In genomic region chr2:38924571-38924970, GRCm38 (mm10) we compare ENCODE assay signal across 9 mouse cellular contexts. TPM values are rescaled to one million over a fixed set of nuclear protein-coding genes. Genes with fewer than 3 reads are reported as not detected.
DNase-seq lines count a peak whose midpoint lies in the region; ATAC-seq and TF ChIP-seq lines count a peak whose summit lies in the region.
"Had no signal": no experiment of that assay in that cellular context is flagged by ENCODE, and none has a peak within 500 bp of the region (broad histone marks: within the 10 kb centered on the region; RNA-seq: fewer than 3 reads in every experiment).

No protein-coding gene starts in this region.

- no peak overlapping the region for H3K27ac ChIP-seq in heart, embryonic 16.5 days (ENCODE audit: low read length)
- H3K27ac ChIP-seq in intestine, embryonic 14.5 days (ENCODE audit: low read depth): no peak overlapping the region

- DNase-seq in heart, adult 9 months (ENCODE audit: low spot score in 2 of 2): no peak
- DNase-seq in embryo, embryonic 11 days: peak; percentile 42
- no peak for DNase-seq in intestine, embryonic 14.5 days (ENCODE audit: low spot score)
- no peak for DNase-seq in natural killer cell, adult 2 months (ENCODE audit: low spot score in 2 of 2)
- no peak for DNase-seq in gastrocnemius, adult 18-20 months (ENCODE audit: low spot score)
- DNase-seq in layer of hippocampus, adult 9-10 months (ENCODE audit: low spot score): no peak

- TF ChIP-seq POLR2A in myocyte (IDR thresholded peaks at IDR 0.05; ENCODE audit: insufficient read length, low read depth): no peak

- peak overlapping the region; percentile 71 for H3K4me3 ChIP-seq in heart, embryonic 16.5 days (ENCODE audit: low read length)
- H3K4me3 ChIP-seq in intestine, embryonic 14.5 days (ENCODE audit: low read depth, low read length): peak overlapping the region; percentile 71
- peak overlapping the region; percentile 84 for H3K4me3 ChIP-seq in myocyte

- H3ac ChIP-seq in myocyte (ENCODE audit: control insufficient read depth, insufficient read length): no peak overlapping the region

- H3K4me1 ChIP-seq in heart, embryonic 16.5 days (ENCODE audit: control insufficient read depth, insufficient read depth, low read length): 0 out of 2 replicates have a peak, but pooled peaks cover 5% of the 10 kb centered on the region
- peaks cover 7% of the 10 kb centered on the region for H3K4me1 ChIP-seq in intestine, embryonic 14.5 days (replicated peaks; ENCODE audit: control insufficient read depth, insufficient read depth, low read length)

- H3K79me2 ChIP-seq in myocyte (ENCODE audit: control insufficient read depth, insufficient read depth): peaks cover 50% of the 10 kb centered on the region

- peak overlapping the region; percentile 85 for H3K4me2 ChIP-seq in heart, embryonic 16.5 days (ENCODE audit: low read depth, low read length)
- peak overlapping the region; percentile 94 for H3K4me2 ChIP-seq in intestine, embryonic 14.5 days (ENCODE audit: low read length)
- peak overlapping the region; percentile 94 for H3K4me2 ChIP-seq in myocyte (ENCODE audit: low read depth)

- no peak for ATAC-seq in heart, embryonic 16.5 days (replicated peaks; ENCODE audit: extremely low read depth, insufficient read depth, low FRiP score)
- ATAC-seq in intestine, embryonic 14.5 days (replicated peaks; ENCODE audit: low FRiP score, low TSS enrichment, low read depth): no peak

- no peaks in the 10 kb centered on the region for H3K9me3 ChIP-seq in heart, embryonic 16.5 days (replicated peaks; ENCODE audit: control insufficient read depth, low read length)
- H3K9me3 ChIP-seq in intestine, embryonic 14.5 days (ENCODE audit: control insufficient read depth, low read length): no peaks in the 10 kb centered on the region
- H3K9me3 ChIP-seq: G1E had no signal

- no peaks in the 10 kb centered on the region for H3K36me3 ChIP-seq in heart, embryonic 16.5 days (ENCODE audit: control insufficient read depth, insufficient read depth)
- no peaks in the 10 kb centered on the region for H3K36me3 ChIP-seq in intestine, embryonic 14.5 days (ENCODE audit: control insufficient read depth, insufficient read depth, low read length)
- H3K36me3 ChIP-seq in myocyte (ENCODE audit: control insufficient read depth, insufficient read depth): no peaks in the 10 kb centered on the region
- H3K36me3 ChIP-seq: G1E had no signal

- no peak overlapping the region for H3K9ac ChIP-seq in heart, embryonic 16.5 days (ENCODE audit: low read length)
- peak overlapping the region; percentile 59; the same call in 1 of the 2 replicates for H3K9ac ChIP-seq in intestine, embryonic 14.5 days (ENCODE audit: low read length)

- peaks cover 3% of the 10 kb centered on the region; the same call in 1 of the 2 replicates for H3K27me3 ChIP-seq in heart, embryonic 16.5 days (ENCODE audit: control insufficient read depth, insufficient read depth, low read length)
- H3K27me3 ChIP-seq in intestine, embryonic 14.5 days (replicated peaks; ENCODE audit: control insufficient read depth, insufficient read depth, low read length): peaks cover 27% of the 10 kb centered on the region
- no peaks in the 10 kb centered on the region for H3K27me3 ChIP-seq in myocyte (ENCODE audit: control insufficient read depth, insufficient read depth, insufficient read length)

- WGBS in heart, embryonic 16.5 days: 36% methylated on average over 10 of the region's 10 CpGs
- WGBS in intestine, embryonic 14.5 days: 13% methylated on average over 10 of the region's 10 CpGs

TF ChIP-seq in myocyte, 11 proteins besides CTCF, POLR2A, EP300 and RAD21:
- no peak for TF ChIP-seq CEBPB (IDR thresholded peaks at IDR 0.05; ENCODE audit: insufficient read depth, poor library complexity, severe bottlenecking)
- no peak for TF ChIP-seq TCF12 (IDR thresholded peaks at IDR 0.05; ENCODE audit: insufficient read depth, poor library complexity, severe bottlenecking)
- no peak for TF ChIP-seq MYOG (IDR thresholded peaks at IDR 0.05; ENCODE audit: control insufficient read depth in 1 of 3, insufficient read depth in 1 of 3, insufficient read length in 2 of 3, low read depth in 2 of 3)
- no peak for TF ChIP-seq USF1 (IDR thresholded peaks at IDR 0.05; ENCODE audit: low read depth)
- no peak for TF ChIP-seq REST (IDR thresholded peaks at IDR 0.05; ENCODE audit: insufficient read depth, insufficient read length)
- TF ChIP-seq TCF3 (IDR thresholded peaks at IDR 0.05; ENCODE audit: insufficient read length, low read depth): no peak
- no peak for TF ChIP-seq E2F4 (IDR thresholded peaks at IDR 0.05; ENCODE audit: insufficient read depth)
- TF ChIP-seq SRF (IDR thresholded peaks at IDR 0.05; ENCODE audit: control insufficient read depth, insufficient read length, low read depth): no peak

RNA-seq across cellular contexts. Expression of gene Nr6a1, which starts 2.9 kb away (rescaled TPM):
- 0.55 and 0.62 TPM in 2 replicates for polyA plus RNA-seq in heart, embryonic 16.5 days (2015; fragmentation: Nextera tagmentation; extraction: Ambion mirVana)
- polyA plus RNA-seq in intestine, embryonic 14.5 days (2014; fragmentation: Nextera tagmentation; extraction: Ambion mirVana): 2.4 TPM in 2 replicates
- polyA plus RNA-seq in myocyte (2012; fragmentation: generic; extraction: Trizol): 1.8 TPM
- total RNA-seq in gastrocnemius, adult 18-20 months (2021): 1 to 10 TPM; 3.5 to 4.1 TPM

RNA-seq across cellular contexts. Expression of gene Olfml2a, which starts 7.2 kb away (rescaled TPM):
- 6.7 and 8.1 TPM in 2 replicates for polyA plus RNA-seq in heart, embryonic 16.5 days (2015; fragmentation: Nextera tagmentation; extraction: Ambion mirVana)
- 0.91 and 1.2 TPM in 2 replicates for polyA plus RNA-seq in intestine, embryonic 14.5 days (2014; fragmentation: Nextera tagmentation; extraction: Ambion mirVana)
- polyA plus RNA-seq in myocyte (2012; fragmentation: generic; extraction: Trizol): 0.11 TPM
- total RNA-seq in gastrocnemius, adult 18-20 months (2021): 1 to 10 TPM; 3.3 to 5.3 TPM
- polyA plus RNA-seq: G1E had no signal
